Mouse (Mus musculus): ENCODE measurements around the gene Spata21. TPM values are rescaled to one million over a fixed set of nuclear protein-coding genes. Genes with fewer than 3 reads are reported as not detected.

Spata21 gene
- total RNA-seq, 4 experiments from 2014 or later = not detected

- no peak for DNase-seq (ENCODE audit: low spot score in 2 of 2)
Observed at GRCm38 (mm10) chr4:141149116-141149515, 61.0 kb downstream of the Spata21 start.

GRCm38 (mm10) chr4:141157485-141157884 is 69.4 kb downstream of the Spata21 start:
- no peak for DNase-seq (ENCODE audit: low spot score in 2 of 2)

GRCm38 (mm10) chr4:141158609-141159008 is 70.5 kb downstream of the Spata21 start:
- no peak for DNase-seq (ENCODE audit: low spot score in 2 of 2)

GRCm38 (mm10) chr4:141159093-141159492 is 71.0 kb downstream of the Spata21 start:
- no peak for DNase-seq (ENCODE audit: low spot score in 2 of 2)

- DNase-seq (ENCODE audit: low spot score in 2 of 2) = no peak
Observed at GRCm38 (mm10) chr4:141159666-141160065, 71.5 kb downstream of the Spata21 start.

GRCm38 (mm10) chr4:141160193-141160592 is 72.1 kb downstream of the Spata21 start:
- DNase-seq (ENCODE audit: low spot score in 2 of 2) = no peak

GRCm38 (mm10) chr4:141161699-141162208 is 73.6 kb downstream of the Spata21 start:
- no peak for DNase-seq (ENCODE audit: low spot score in 2 of 2)

Other genes starting within 250 kb of the Spata21 start
- under 1 TPM in 1 of 4 experiments, not detected in 3; 0.07 TPM for gene Padi1, start 242.6 kb upstream of the Spata21 start, total RNA-seq (2022)
- 100 to 1,000 TPM in 2 of 4 experiments, 10 to 100 TPM in 2; 91.7 to 147 (median 109) TPM for gene Padi2, start 182.0 kb upstream of the Spata21 start, total RNA-seq (2022)
- gene Sdhb, start 127.1 kb upstream of the Spata21 start, total RNA-seq (2022) = 100 to 1,000 TPM; 520 to 588 (median 538) TPM
- gene Atp13a2, start 101.5 kb upstream of the Spata21 start, total RNA-seq (2022) = 10 to 100 TPM; 17.2 to 22.5 (median 18.4) TPM
- gene Mfap2, start 77.9 kb upstream of the Spata21 start, total RNA-seq (2022) = 1 to 10 TPM in 2 of 4 experiments, under 1 TPM in 2; 0.48 to 2.2 (median 1.3) TPM
- 1 to 10 TPM; 1.2 to 2.2 (median 1.9) TPM for gene Crocc, start 27.8 kb upstream of the Spata21 start, total RNA-seq (2022)
- 10 to 100 TPM; 12.0 to 19.2 (median 13.8) TPM for gene Necap2, start 10.0 kb upstream of the Spata21 start, total RNA-seq (2022)
- 100 to 1,000 TPM; 137 to 140 (median 139) TPM for gene Szrd1, start 51.4 kb downstream of the Spata21 start, total RNA-seq (2022)
- gene Fbxo42, start 59.6 kb downstream of the Spata21 start, total RNA-seq (2022) = 10 to 100 TPM in 3 of 4 experiments, 1 to 10 TPM in 1; 9.3 to 11.2 (median 10.7) TPM
- gene Rsg1, start 125.6 kb downstream of the Spata21 start, total RNA-seq (2022) = 1 to 10 TPM in 1 of 4 experiments, not detected in 3; 1.4 TPM
- 1 to 10 TPM in 1 of 4 experiments, under 1 TPM in 3; 0.10 to 1.1 (median 0.22) TPM for gene Arhgef19, start 151.2 kb downstream of the Spata21 start, total RNA-seq (2022)
- 1 to 10 TPM in 3 of 4 experiments, under 1 TPM in 1; 0.85 to 2.0 (median 1.8) TPM for gene Epha2, start 212.9 kb downstream of the Spata21 start, total RNA-seq (2022)